Mouse (Mus musculus) midbrain, embryonic 13.5 days (tissue): ENCODE results near the gene Flt1. TPM values are rescaled to one million over a fixed set of nuclear protein-coding genes. Genes with fewer than 3 reads are reported as not detected.

ENCODE experiments used
- ATAC-seq: fragments of 200-750 bp; cut with Nextera tagmentation; 2 replicates; pipeline ENCODE4 v1.8.0; 2017; ENCODE audit warnings: mild to moderate bottlenecking, moderate TSS enrichment, moderate library complexity
- H3K27ac ChIP-seq: fragments of 300-500 bp; sonication (generic); 2 replicates; pipeline ENCODE4 v1.5.1; 2015; ENCODE audit warnings: inconsistent platforms, mild to moderate bottlenecking, moderate library complexity
- H3K27me3 ChIP-seq: fragments of 300-500 bp; sonication (generic); 2 replicates; pipeline ENCODE4 v1.6.1; 2015; ENCODE audit warnings: mild to moderate bottlenecking, inconsistent platforms
- H3K36me3 ChIP-seq: fragments of 300-500 bp; sonication (generic); 2 replicates; pipeline ENCODE4 v1.6.1; 2015; ENCODE audit warnings: mild to moderate bottlenecking, inconsistent platforms
- H3K4me1 ChIP-seq: fragments of 300-500 bp; sonication (generic); replicated peaks from 2 replicates; pipeline ENCODE4 v1.6.1; 2015; ENCODE audit warnings: inconsistent platforms
- H3K4me2 ChIP-seq: fragments of 300-500 bp; sonication (generic); replicated peaks from 2 replicates; pipeline ENCODE4 v1.6.1; 2015; ENCODE audit warnings: moderate library complexity, mild to moderate bottlenecking, inconsistent platforms
- H3K4me3 ChIP-seq: fragments of 300-500 bp; sonication (generic); replicated peaks from 2 replicates; pipeline ENCODE4 v1.5.1; 2015; ENCODE audit warnings: mild to moderate bottlenecking, inconsistent platforms
- H3K9ac ChIP-seq: fragments of 300-500 bp; sonication (generic); replicated peaks from 2 replicates; pipeline ENCODE4 v1.6.1; 2015; ENCODE audit warnings: mild to moderate bottlenecking, inconsistent platforms
- H3K9me3 ChIP-seq: fragments of 300-500 bp; sonication (generic); 2 replicates; pipeline ENCODE4 v1.6.1; 2016; ENCODE audit warnings: mild to moderate bottlenecking, inconsistent platforms
- WGBS: fragments of 180-500 bp; shearing (Covaris S2); methylation state at CpG from one replicate; pipeline ENCODE4 v1.1.7; 2015; 5-methylcytosine and 5-hydroxymethylcytosine counted together
- polyA plus RNA-seq: library from polyadenylated mRNA; unstranded; fragments of >200 nt; fragmentation: Nextera tagmentation; extraction: Ambion mirVana; gene quantifications from 2 replicates; pipeline ENCODE4 v1.2.1, GENCODE M21; 2015

Flt1 gene
- polyA plus RNA-seq, 1 experiment from 2014 or later = 9.9 TPM

DNA sequence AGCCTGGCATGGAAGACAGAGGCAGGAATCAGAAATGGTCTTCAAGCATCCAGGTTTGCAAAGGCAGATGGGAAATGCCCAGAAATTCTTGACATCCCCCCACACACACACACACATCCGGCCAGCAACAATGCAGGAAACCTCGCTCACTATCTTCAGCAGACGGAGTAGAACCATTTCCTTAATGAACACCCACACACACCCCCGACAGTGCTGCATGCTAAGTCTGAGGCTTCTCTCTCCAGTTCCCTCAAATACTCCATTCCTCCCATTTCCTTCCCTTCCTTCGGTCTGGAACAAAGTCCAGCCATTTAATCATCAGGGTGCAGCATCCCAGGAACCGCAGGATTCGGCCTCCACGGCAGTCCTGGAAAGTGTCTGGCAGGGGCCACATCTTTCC is 4.4 kb downstream of the Flt1 start:
- Histone ChIP-seq H3K27me3 (peaks cover 76% of the 10 kb centered on the region), H3K4me2 (no peak overlapping the region), H3K27ac (no peak overlapping the region), H3K36me3 (no peaks in the 10 kb centered on the region), H3K9me3 (no peaks in the 10 kb centered on the region; the same call in 1 of the 2 replicates), H3K9ac (no peak overlapping the region), H3K4me3 (no peak overlapping the region), H3K4me1 (peaks cover 17% of the 10 kb centered on the region)
- ATAC-seq = no peak
- 22% methylated on average over 8 of the region's 8 CpGs for WGBS

DNA sequence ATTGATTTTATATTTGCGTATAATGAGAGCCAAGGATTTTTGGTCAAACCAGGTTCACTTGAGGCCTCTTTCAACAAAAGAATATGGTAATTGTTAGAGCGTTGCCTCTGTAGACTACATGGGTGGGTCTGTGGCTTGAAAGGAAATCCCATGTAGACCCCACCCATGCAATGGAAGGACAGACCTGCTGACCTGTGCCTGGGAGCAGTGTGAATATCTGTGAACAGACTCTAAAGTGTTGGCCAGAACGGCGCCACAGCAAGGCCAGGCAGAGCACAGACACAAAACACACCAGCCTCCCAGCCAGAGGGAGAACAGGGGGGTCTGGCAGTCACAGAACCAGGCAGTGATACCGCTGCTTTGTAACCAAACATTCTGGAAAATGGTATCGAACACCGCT is 7.5 kb downstream of the Flt1 start:
- Histone ChIP-seq H3K4me3 (no peak overlapping the region), H3K27me3 (peaks cover 46% of the 10 kb centered on the region), H3K4me2 (no peak overlapping the region), H3K36me3 (no peaks in the 10 kb centered on the region), H3K4me1 (no peaks in the 10 kb centered on the region), H3K9me3 (no peaks in the 10 kb centered on the region; the same call in 1 of the 2 replicates), H3K9ac (no peak overlapping the region), H3K27ac (no peak overlapping the region)
- 85% methylated on average over 7 of the region's 7 CpGs for WGBS
- ATAC-seq = no peak

DNA sequence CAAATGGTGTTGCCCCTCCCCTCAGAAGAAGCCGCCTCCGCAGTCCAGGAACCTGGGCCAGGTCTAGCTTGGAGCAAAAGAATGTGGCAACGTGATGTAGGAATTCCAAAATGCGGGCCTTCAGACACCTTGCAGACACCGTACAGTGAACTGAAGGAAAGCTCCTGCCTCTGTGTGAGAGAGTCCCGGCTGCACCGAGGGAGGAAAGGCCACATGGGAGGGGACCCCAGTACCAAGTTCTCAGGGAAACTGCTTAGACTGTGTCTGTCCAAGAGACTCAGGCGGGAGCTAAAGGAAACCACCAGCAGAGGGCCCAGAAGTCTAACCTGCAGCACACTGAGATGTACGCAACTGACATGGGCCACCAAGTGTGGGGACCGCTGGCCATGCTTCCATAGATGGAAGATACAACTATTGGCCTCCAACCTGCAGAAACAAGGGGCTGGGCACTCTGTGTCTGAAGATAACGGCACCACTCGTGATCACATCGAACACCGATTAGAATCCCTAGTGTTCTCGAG is 9.1 kb downstream of the Flt1 start:
- Histone ChIP-seq H3K36me3 (no peaks in the 10 kb centered on the region), H3K4me3 (no peak overlapping the region), H3K27ac (no peak overlapping the region), H3K4me1 (no peaks in the 10 kb centered on the region), H3K9ac (no peak overlapping the region), H3K4me2 (no peak overlapping the region), H3K27me3 (peaks cover 33% of the 10 kb centered on the region), H3K9me3 (no peaks in the 10 kb centered on the region)
- ATAC-seq = no peak
- WGBS = 76% methylated on average over 15 of the region's 15 CpGs

DNA sequence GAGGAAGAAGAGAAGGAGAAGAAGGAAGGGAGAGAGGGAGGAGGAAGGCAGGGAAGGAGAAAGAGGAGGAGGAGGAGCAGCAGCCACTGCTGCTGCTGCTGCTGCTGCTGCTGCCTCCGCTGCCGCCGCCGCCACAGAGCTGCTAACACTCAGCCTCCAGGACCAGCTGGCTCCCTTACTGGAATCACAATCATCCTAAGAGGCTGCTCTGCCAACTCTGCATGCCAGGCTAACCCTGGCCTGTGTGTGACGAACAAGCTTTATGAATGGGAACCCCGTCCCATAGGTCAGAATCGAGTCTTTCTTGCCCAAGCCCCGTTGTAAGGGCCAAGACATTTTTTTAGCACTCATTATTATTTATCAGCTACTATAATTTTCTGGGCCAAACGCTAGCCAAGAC is 9.5 kb downstream of the Flt1 start:
- Histone ChIP-seq H3K4me1 (no peaks in the 10 kb centered on the region), H3K4me2 (no peak overlapping the region), H3K4me3 (no peak overlapping the region), H3K27ac (no peak overlapping the region), H3K9ac (no peak overlapping the region), H3K27me3 (peaks cover 28% of the 10 kb centered on the region), H3K9me3 (no peaks in the 10 kb centered on the region), H3K36me3 (no peaks in the 10 kb centered on the region)
- 81% methylated on average over 9 of the region's 9 CpGs for WGBS
- no peak for ATAC-seq

DNA sequence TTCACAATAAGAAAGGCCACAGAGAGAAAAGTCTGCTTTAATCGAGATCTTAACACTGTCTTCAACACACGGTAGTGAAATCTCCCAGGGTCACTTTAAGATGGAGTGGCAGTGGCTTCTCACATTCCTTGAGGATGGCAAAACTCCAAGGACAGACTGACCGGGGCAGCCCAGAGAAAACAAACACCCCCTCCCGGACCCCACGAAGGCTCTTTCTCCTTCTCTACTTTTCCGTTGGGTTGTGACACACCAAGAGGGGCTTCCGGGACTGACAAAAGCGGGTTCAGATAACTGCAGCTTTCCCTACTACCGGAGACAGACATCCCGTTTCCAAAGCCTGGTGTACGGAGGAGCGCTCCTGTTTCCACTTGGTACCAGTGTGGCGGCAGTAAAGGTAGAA is 10.4 kb downstream of the Flt1 start:
- 82% methylated on average over 13 of the region's 13 CpGs for WGBS
- Histone ChIP-seq H3K4me2 (no peak overlapping the region), H3K9ac (no peak overlapping the region), H3K4me3 (no peak overlapping the region), H3K9me3 (no peaks in the 10 kb centered on the region), H3K4me1 (no peaks in the 10 kb centered on the region), H3K27me3 (peaks cover 19% of the 10 kb centered on the region), H3K36me3 (no peaks in the 10 kb centered on the region), H3K27ac (no peak overlapping the region)
- ATAC-seq = no peak

DNA sequence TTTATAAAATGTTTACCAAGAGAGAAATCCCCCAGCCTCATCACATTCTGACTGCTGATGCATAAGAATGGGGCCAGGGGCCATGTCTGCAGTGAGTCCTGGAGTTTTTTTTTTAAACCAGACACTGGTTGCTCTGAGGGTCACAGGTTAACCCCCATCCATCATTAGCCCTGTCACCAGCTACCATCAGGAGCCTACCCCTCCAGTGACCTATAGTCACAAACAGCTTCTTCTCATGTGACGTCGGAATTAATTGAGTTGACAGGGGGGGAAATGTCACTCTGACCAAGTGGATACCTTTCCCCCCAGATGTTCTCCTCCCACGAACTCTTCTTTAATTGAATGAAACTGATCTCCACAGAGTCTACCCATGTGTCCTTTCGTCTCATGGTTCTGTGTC is 17.3 kb downstream of the Flt1 start:
- WGBS = 81% methylated on average over 4 of the region's 4 CpGs
- no peak for ATAC-seq

DNA sequence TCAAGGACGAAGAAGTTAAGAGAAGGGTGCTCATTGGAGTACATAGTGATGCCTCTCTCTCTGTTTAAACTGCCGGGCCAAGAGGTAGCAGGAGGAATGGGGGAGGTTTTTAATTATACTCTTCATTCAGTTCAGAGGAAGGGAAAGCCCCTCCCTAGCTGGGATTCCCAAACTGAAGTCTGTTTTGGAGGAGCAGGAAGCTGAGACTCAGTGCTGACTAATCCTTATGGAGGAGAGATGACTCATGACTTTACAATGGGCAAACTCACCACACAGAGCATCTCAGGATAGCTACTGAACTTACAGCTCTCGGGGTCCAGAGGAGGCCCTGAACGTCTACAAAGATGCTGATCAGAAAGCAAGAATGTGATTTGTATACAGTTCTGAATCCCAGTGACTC is 18.3 kb downstream of the Flt1 start:
- no peak overlapping the region for H3K9ac ChIP-seq
- WGBS = 61% methylated on average over 4 of the region's 4 CpGs
- no peak overlapping the region for H3K27ac ChIP-seq
- ATAC-seq = no peak
- no peak overlapping the region for H3K4me3 ChIP-seq
- no peaks in the 10 kb centered on the region for H3K27me3 ChIP-seq
- H3K4me2 ChIP-seq = no peak overlapping the region
- H3K4me1 ChIP-seq = no peaks in the 10 kb centered on the region
- H3K9me3 ChIP-seq = 0 out of 2 replicates have a peak, but pooled peaks cover 2% of the 10 kb centered on the region
- no peaks in the 10 kb centered on the region for H3K36me3 ChIP-seq

More for the DNA sequence above, 17.3 kb downstream of the Flt1 start:
- Histone ChIP-seq H3K4me2 (no peak overlapping the region), H3K9me3 (0 out of 2 replicates have a peak, but pooled peaks cover 2% of the 10 kb centered on the region), H3K27me3 (no peaks in the 10 kb centered on the region), H3K4me3 (no peak overlapping the region), H3K9ac (no peak overlapping the region), H3K36me3 (no peaks in the 10 kb centered on the region), H3K27ac (no peak overlapping the region), H3K4me1 (no peaks in the 10 kb centered on the region)

DNA sequence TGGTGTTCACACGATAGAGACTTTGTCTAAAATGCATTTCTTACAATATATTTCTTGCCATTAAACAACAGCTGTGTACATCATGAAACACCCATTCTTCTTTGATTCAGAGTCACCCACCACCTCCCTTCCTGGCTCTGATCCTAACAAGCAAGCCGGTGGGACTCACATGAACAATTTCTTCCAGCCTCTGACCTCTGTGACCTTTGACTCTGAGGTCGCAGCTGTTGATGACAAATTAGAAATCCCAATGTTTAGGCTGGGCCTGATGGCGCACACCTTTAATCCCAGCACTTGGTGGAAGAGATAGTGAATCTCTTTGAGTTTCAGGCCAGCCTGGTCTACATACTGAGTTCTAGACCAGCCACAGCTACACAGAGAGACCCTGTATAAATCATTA is 20.9 kb downstream of the Flt1 start:
- no peak overlapping the region for H3K4me2 ChIP-seq
- no peak overlapping the region for H3K27ac ChIP-seq
- no peak overlapping the region for H3K9ac ChIP-seq
- WGBS = 52% methylated on average over 4 of the region's 4 CpGs
- no peak for ATAC-seq
- H3K36me3 ChIP-seq = no peaks in the 10 kb centered on the region
- H3K4me1 ChIP-seq = no peaks in the 10 kb centered on the region
- H3K4me3 ChIP-seq = no peak overlapping the region
- H3K27me3 ChIP-seq = no peaks in the 10 kb centered on the region
- 0 out of 2 replicates have a peak, but pooled peaks cover 2% of the 10 kb centered on the region for H3K9me3 ChIP-seq

DNA sequence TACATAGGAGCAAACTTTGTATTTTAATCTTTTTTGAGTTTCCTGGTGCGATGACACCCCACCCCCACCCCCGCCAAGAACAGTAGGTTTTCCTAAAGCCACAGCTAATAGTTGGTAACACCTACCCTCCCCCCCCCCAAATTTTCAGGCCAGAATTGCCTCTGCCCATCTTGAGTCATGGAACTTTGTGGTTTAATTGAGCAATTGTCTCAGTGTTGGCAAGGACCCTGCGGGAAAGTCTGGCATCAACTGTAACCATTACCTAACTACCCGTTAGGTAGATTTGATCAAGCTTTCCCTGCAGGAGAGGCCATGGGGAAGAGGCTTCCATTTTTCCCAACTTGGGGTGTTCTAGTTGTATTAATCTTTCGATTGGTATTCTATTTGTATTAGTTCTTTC is 23.4 kb downstream of the Flt1 start:
- no peaks in the 10 kb centered on the region for H3K27me3 ChIP-seq
- no peaks in the 10 kb centered on the region for H3K4me1 ChIP-seq
- no peak overlapping the region for H3K27ac ChIP-seq
- no peaks in the 10 kb centered on the region for H3K9me3 ChIP-seq
- no peak for ATAC-seq
- 90% methylated on average over 5 of the region's 5 CpGs for WGBS
- H3K9ac ChIP-seq = no peak overlapping the region
- no peaks in the 10 kb centered on the region for H3K36me3 ChIP-seq
- no peak overlapping the region for H3K4me3 ChIP-seq
- no peak overlapping the region for H3K4me2 ChIP-seq

DNA sequence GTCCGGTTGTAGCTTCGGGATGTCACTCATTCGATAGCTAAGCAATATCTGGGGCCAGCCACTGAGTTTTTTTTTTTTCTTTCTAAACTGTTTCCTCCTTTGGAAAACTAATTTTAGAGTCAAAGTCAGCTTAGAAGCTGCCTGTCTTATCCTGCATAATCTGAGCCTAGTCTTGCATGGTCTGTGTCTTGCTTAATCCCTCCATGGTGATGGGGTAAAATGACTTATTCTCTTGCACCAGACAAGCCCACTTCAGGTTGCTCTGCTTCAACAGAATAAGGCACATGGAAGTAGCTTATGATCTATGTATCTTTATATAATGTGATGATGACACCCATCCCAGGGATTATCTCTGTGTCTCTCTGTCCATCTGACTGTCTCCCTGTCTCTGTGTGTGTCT is 24.8 kb downstream of the Flt1 start:
- Histone ChIP-seq H3K9ac (no peak overlapping the region), H3K4me3 (no peak overlapping the region), H3K27me3 (no peaks in the 10 kb centered on the region), H3K4me2 (no peak overlapping the region), H3K27ac (no peak overlapping the region), H3K36me3 (no peaks in the 10 kb centered on the region), H3K4me1 (no peaks in the 10 kb centered on the region), H3K9me3 (no peaks in the 10 kb centered on the region)
- no peak for ATAC-seq
- 96% methylated on average over 3 of the region's 3 CpGs for WGBS

DNA sequence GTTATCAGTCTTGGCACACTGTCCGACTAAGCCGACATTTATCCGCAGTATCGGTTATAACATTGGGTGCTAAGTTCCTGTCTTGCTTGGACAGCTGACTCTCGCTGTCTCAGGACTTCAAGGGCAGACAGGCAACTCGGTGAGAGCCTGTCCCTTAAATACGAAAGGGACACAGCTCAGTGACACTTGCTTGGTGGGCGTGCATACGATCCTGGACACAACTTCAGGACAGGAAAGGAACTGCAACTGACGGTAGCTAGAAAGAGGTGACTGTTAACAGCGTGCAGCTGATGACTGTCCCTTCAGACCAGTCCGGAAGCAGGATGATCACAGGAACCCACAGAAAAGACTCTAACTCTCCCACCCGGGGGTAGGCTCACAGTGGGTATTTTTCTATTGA is 27.8 kb downstream of the Flt1 start:
- no peaks in the 10 kb centered on the region for H3K9me3 ChIP-seq
- H3K4me2 ChIP-seq = no peak overlapping the region
- no peak for ATAC-seq
- no peak overlapping the region for H3K27ac ChIP-seq
- WGBS = 42% methylated on average over 13 of the region's 13 CpGs
- no peak overlapping the region for H3K4me3 ChIP-seq
- H3K27me3 ChIP-seq = no peaks in the 10 kb centered on the region
- no peaks in the 10 kb centered on the region for H3K4me1 ChIP-seq
- H3K9ac ChIP-seq = no peak overlapping the region
- H3K36me3 ChIP-seq = no peaks in the 10 kb centered on the region

DNA sequence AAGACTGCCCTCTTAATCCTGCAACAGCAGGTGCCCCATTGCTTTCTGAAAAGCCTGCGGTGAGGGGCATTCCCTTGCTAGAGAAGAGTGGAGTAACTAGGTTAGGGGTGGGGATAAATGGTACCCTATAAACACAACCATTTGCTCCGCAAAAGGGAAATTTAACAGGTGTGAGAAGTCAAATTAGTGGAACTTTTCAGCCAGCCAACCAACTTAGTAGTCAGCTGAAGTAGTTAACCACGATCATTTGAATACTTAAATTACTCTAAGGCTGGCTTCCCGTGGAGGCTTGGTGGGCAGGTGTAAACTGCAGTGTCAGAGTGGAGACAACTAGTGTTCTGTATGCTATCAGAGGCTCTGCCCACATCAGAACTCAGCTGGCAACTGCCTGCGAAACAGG is 28.6 kb downstream of the Flt1 start:
- no peak overlapping the region for H3K4me3 ChIP-seq
- H3K36me3 ChIP-seq = no peaks in the 10 kb centered on the region
- no peak overlapping the region for H3K27ac ChIP-seq
- H3K4me2 ChIP-seq = no peak overlapping the region
- no peak for ATAC-seq
- WGBS = 23% methylated on average over 5 of the region's 5 CpGs
- H3K9me3 ChIP-seq = no peaks in the 10 kb centered on the region
- H3K9ac ChIP-seq = no peak overlapping the region
- H3K4me1 ChIP-seq = no peaks in the 10 kb centered on the region
- no peaks in the 10 kb centered on the region for H3K27me3 ChIP-seq

DNA sequence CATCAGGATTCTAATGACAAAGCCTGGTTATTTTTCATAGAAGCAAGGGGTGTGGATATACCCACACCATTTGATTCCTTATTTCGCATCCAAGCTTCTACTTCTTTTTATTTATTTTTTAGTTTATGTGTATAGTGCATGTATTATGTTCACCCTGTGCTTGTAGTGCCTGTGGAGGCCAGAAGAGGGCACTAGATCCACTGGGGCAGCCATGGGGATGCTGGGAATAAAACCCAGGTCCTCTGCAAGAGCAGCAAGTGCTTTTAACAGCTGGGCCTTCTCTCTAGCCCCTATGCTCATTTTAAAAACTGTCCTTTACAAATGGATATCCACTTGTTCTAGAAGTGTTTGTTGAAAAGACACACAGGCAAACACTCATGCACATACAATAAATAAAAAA is 33.2 kb downstream of the Flt1 start:
- H3K4me3 ChIP-seq = no peak overlapping the region
- 87% methylated on average over 1 of the region's 1 CpGs for WGBS
- H3K27me3 ChIP-seq = no peaks in the 10 kb centered on the region
- H3K9ac ChIP-seq = no peak overlapping the region
- H3K4me1 ChIP-seq = no peaks in the 10 kb centered on the region
- no peak for ATAC-seq
- no peak overlapping the region for H3K27ac ChIP-seq
- H3K9me3 ChIP-seq = no peaks in the 10 kb centered on the region
- no peaks in the 10 kb centered on the region for H3K36me3 ChIP-seq
- H3K4me2 ChIP-seq = no peak overlapping the region
